14 mouse cellular contexts compared by ENCODE assay signal in genomic region chr15:12619273-12619672, GRCm38 (mm10).
"Had no signal": no experiment of that assay in that cellular context is flagged by ENCODE, and none has a peak within 500 bp of the region (broad histone marks: within the 10 kb centered on the region; RNA-seq: fewer than 3 reads in every experiment).

No protein-coding gene starts in this region.

- H3K9me3 ChIP-seq: neural tube, embryonic 15.5 days; stomach, embryonic 15.5 days had no signal

- H3K4me3 ChIP-seq: neural tube, embryonic 15.5 days; stomach, embryonic 15.5 days had no signal

- H3K36me3 ChIP-seq: neural tube, embryonic 15.5 days; stomach, embryonic 15.5 days had no signal

- H3K4me2 ChIP-seq: neural tube, embryonic 15.5 days; stomach, embryonic 15.5 days had no signal

- H3K9ac ChIP-seq: neural tube, embryonic 15.5 days; stomach, embryonic 15.5 days had no signal

- H3K27ac ChIP-seq: neural tube, embryonic 15.5 days; stomach, embryonic 15.5 days; stomach, postnatal 0 days had no signal

- DNase-seq: right cerebral cortex, adult 18-20 months; right cerebral cortex, postnatal 14 days; right cerebral cortex, postnatal 25 days; right cerebral cortex, postnatal 4 days; spleen, adult 18-20 months; thymus, adult 18-20 months; thymus, adult 2 months; thymus, postnatal 14 days; thymus, postnatal 25 days; thymus, postnatal 36 days; thymus, postnatal 4 days had no signal

- H3K27me3 ChIP-seq: neural tube, embryonic 15.5 days; stomach, embryonic 15.5 days had no signal
